Mouse (Mus musculus) embryonic facial prominence, embryonic 10.5 days (tissue): ENCODE measurements around the gene Cpne9. TPM values are rescaled to one million over a fixed set of nuclear protein-coding genes. Genes with fewer than 3 reads are reported as not detected.
"Not testable (repeated sequence)": the region's sequence is repeated elsewhere in the genome, so short reads cannot be mapped to it uniquely, and the experiment has no call there.

Source experiments
- DNase-seq: peaks from one replicate; pipeline ENCODE4 v3.0.0-alpha.2; 2017; ENCODE audit warnings: low spot score
- H3K27ac ChIP-seq: fragments of 300-500 bp; sonication (generic); replicated peaks from 2 replicates; pipeline ENCODE4 v1.5.1; 2016; ENCODE audit warnings: mild to moderate bottlenecking
- H3K27me3 ChIP-seq: fragments of 300-500 bp; sonication (generic); replicated peaks from 2 replicates; pipeline ENCODE4 v1.6.1; 2016; ENCODE audit warnings: low read depth, mild to moderate bottlenecking; ENCODE audit not compliant: poor library complexity, severe bottlenecking
- H3K36me3 ChIP-seq: fragments of 300-500 bp; sonication (generic); replicated peaks from 2 replicates; pipeline ENCODE4 v1.6.1; 2016; ENCODE audit warnings: mild to moderate bottlenecking, moderate library complexity
- H3K4me1 ChIP-seq: fragments of 300-500 bp; sonication (generic); 2 replicates; pipeline ENCODE4 v1.6.1; 2016
- H3K4me3 ChIP-seq: fragments of 300-500 bp; sonication (generic); 2 replicates; pipeline ENCODE4 v1.5.1; 2016; ENCODE audit warnings: mild to moderate bottlenecking, moderate library complexity
- H3K9me3 ChIP-seq: fragments of 300-500 bp; sonication (generic); 2 replicates; pipeline ENCODE4 v1.6.1; 2016; ENCODE audit warnings: mild to moderate bottlenecking
- WGBS: fragments of 180-500 bp; shearing (Covaris S2); methylation state at CpG from one replicate; pipeline ENCODE4 v1.1.7; 2016; 5-methylcytosine and 5-hydroxymethylcytosine counted together
- polyA plus RNA-seq: library from polyadenylated mRNA; unstranded; fragments of >200 nt; fragmentation: Nextera tagmentation; extraction: Ambion mirVana; gene quantifications from 2 replicates; pipeline ENCODE4 v1.2.1, GENCODE M21; 2016

Cpne9 gene
- polyA plus RNA-seq, 1 experiment from 2014 or later: 0.04 TPM

GRCm38 (mm10) chr6:113331721-113332120 lies 49.6 kb downstream of the Cpne9 start:
- Histone ChIP-seq H3K4me3 (no peak overlapping the region), H3K36me3 (peaks cover 76% of the 10 kb centered on the region), H3K4me1 (peaks cover 13% of the 10 kb centered on the region), H3K27ac (no peak overlapping the region), H3K9me3 (no peaks in the 10 kb centered on the region), H3K27me3 (no peaks in the 10 kb centered on the region)
- no peak for DNase-seq
- WGBS: 92% methylated on average over 11 of the region's 11 CpGs

- 77% methylated on average over 6 of the region's 6 CpGs for WGBS
- H3K27me3 ChIP-seq, DNase-seq, H3K9me3 ChIP-seq, H3K27ac ChIP-seq, H3K4me1 ChIP-seq, H3K4me3 ChIP-seq: not testable (repeated sequence)
- H3K36me3 ChIP-seq: peaks cover 85% of the 10 kb centered on the region
Observed at GRCm38 (mm10) chr6:113332734-113333133, 50.6 kb downstream of the Cpne9 start.

GRCm38 (mm10) chr6:113333137-113333950 lies 51.2 kb downstream of the Cpne9 start:
- no peak for DNase-seq
- Histone ChIP-seq H3K36me3 (peaks cover 88% of the 10 kb centered on the region), H3K27ac (no peak overlapping the region), H3K4me1 (peaks cover under 1% of the 10 kb centered on the region; the same call in 1 of the 2 replicates), H3K9me3 (no peaks in the 10 kb centered on the region), H3K4me3 (no peak overlapping the region), H3K27me3 (no peaks in the 10 kb centered on the region)
- WGBS: 90% methylated on average over 14 of the region's 14 CpGs

DNA sequence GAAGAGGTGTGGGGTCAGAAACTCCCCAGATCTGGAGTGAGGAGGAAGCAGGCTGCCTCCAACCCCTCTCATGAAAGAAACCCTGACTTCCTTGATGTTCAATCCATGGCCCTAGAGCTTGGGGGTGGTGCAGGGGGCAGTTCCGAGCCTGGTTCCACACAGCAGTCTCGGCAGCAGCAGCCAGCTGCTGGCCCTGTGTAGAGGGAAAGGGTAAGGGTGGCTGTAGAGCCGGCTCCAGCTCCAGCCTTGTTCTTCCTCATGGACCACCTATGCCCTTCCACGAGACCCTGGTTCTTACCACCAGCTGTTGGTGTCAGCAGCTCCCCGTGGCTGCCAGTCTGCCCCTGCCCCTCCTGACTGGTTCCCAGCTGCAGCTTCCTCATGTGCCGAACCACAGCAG lies 52.1 kb downstream of the Cpne9 start:
- Histone ChIP-seq H3K36me3 (peaks cover 88% of the 10 kb centered on the region), H3K4me3 (no peak overlapping the region), H3K4me1 (no peaks in the 10 kb centered on the region), H3K27me3 (no peaks in the 10 kb centered on the region), H3K27ac (no peak overlapping the region), H3K9me3 (no peaks in the 10 kb centered on the region)
- DNase-seq: no peak
- WGBS: 80% methylated on average over 6 of the region's 6 CpGs

GRCm38 (mm10) chr6:113336852-113337620 lies 54.9 kb downstream of the Cpne9 start:
- no peak overlapping the region for H3K4me3 ChIP-seq
- peaks cover 6% of the 10 kb centered on the region for H3K4me1 ChIP-seq
- H3K9me3 ChIP-seq: no peaks in the 10 kb centered on the region
- peaks cover 78% of the 10 kb centered on the region for H3K36me3 ChIP-seq
- H3K27me3 ChIP-seq: no peaks in the 10 kb centered on the region
- no peak for DNase-seq
- 77% methylated on average over 8 of the region's 8 CpGs for WGBS
- no peak overlapping the region for H3K27ac ChIP-seq

DNA sequence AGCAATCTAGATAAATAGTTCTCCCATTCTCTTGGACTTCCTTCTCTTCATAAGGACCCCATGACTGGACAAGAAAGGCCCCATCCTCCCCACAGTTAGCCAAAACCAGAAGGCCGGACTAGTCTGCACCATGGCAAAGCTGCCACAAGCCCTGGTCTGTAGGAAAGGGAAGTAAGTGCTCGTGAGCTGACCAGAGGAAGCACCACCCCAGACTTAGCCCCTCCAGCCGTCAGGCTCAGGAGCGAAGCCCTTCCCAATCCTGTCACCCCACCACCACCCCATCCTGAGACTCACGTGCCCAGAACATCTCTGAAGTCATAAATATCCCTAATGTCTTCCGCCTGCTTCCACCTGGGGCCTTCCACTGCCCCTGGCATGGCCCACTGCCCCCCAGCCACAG lies 59.5 kb downstream of the Cpne9 start:
- 88% methylated on average over 6 of the region's 6 CpGs for WGBS
- no peaks in the 10 kb centered on the region for H3K27me3 ChIP-seq
- H3K4me1 ChIP-seq: peaks cover 29% of the 10 kb centered on the region
- no peak overlapping the region for H3K27ac ChIP-seq
- no peak overlapping the region for H3K4me3 ChIP-seq
- H3K36me3 ChIP-seq: peaks cover 35% of the 10 kb centered on the region
- no peak for DNase-seq
- no peaks in the 10 kb centered on the region for H3K9me3 ChIP-seq

DNA sequence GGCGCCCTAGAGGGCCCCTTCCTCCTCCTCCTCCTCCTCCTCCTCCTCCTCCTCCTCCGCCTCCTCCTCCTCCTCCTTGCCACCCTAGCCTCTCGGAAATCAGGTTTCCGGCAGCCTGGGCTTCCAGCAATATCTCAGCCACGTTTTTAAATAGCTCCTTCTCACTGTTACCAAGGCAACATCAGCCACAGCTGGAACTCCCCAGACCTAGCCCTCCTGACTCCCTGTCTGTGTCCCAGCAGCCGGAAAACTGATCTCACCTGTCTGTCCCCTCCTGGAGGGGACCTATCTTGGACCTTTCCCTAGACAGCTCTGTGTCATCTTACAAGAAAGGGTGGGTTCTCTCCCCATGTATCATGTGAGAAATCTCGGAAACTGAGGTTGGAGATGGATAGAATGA lies 60.2 kb downstream of the Cpne9 start:
- H3K4me1 ChIP-seq: peaks cover 29% of the 10 kb centered on the region
- no peak overlapping the region; the same call in 1 of the 2 replicates for H3K27ac ChIP-seq
- H3K9me3 ChIP-seq: no peaks in the 10 kb centered on the region
- H3K27me3 ChIP-seq: no peaks in the 10 kb centered on the region
- H3K4me3 ChIP-seq: peak overlapping the region; percentile 16; the same call in 1 of the 2 replicates
- DNase-seq: peak; percentile 16
- WGBS: 54% methylated on average over 4 of the region's 7 CpGs
- peaks cover 30% of the 10 kb centered on the region for H3K36me3 ChIP-seq

- peaks cover 21% of the 10 kb centered on the region for H3K36me3 ChIP-seq
- peaks cover 29% of the 10 kb centered on the region for H3K4me1 ChIP-seq
- H3K4me3 ChIP-seq: peak within 1 kb of the TSS; percentile 77
- H3K27me3 ChIP-seq: no peaks in the 10 kb centered on the region
- peak; percentile 81 for DNase-seq
- H3K27ac ChIP-seq: peak within 1 kb of the TSS; percentile 88
- WGBS: 16% methylated on average over 32 of the region's 32 CpGs
- no peaks in the 10 kb centered on the region for H3K9me3 ChIP-seq
Observed at GRCm38 (mm10) chr6:113343177-113344092, 61.3 kb downstream of the Cpne9 start, which contains the start of gene Camk1. Gene Camk1 (minus strand): TSS chr6:113343984.

DNA sequence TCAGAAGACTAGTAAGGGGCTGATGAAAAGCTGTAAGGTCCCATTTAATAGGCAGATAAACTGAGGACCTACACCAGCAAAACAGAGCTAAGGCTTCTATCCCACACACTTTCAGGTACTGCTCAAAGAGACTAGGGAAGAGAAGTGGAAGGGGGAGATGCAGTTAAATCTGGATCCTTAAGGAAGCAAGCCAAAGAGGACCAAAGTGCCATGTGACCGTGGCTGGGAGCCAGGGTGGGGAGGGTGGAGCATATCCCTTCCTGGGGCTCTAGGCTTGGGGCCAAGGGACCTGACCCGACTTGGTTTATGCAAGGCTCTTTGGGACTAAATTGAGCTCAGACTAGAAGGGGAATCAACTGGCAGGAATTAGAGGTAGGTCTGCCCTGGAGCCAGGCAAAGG lies 62.2 kb downstream of the Cpne9 start:
- no peak for DNase-seq
- Histone ChIP-seq H3K27ac (peak overlapping the region; percentile 88), H3K4me3 (peak overlapping the region; percentile 77; the same call in 1 of the 2 replicates), H3K27me3 (no peaks in the 10 kb centered on the region), H3K36me3 (peaks cover 12% of the 10 kb centered on the region), H3K9me3 (no peaks in the 10 kb centered on the region), H3K4me1 (peaks cover 29% of the 10 kb centered on the region)
- 56% methylated on average over 2 of the region's 2 CpGs for WGBS

- Histone ChIP-seq H3K27ac (no peak overlapping the region), H3K9me3 (no peaks in the 10 kb centered on the region), H3K36me3 (no peaks in the 10 kb centered on the region), H3K27me3 (no peaks in the 10 kb centered on the region), H3K4me3 (no peak overlapping the region), H3K4me1 (peaks cover 25% of the 10 kb centered on the region)
- no peak for DNase-seq
- 78% methylated on average over 4 of the region's 4 CpGs for WGBS
Observed at GRCm38 (mm10) chr6:113346897-113347296, 64.8 kb downstream of the Cpne9 start.

- Histone ChIP-seq H3K27me3 (no peaks in the 10 kb centered on the region), H3K36me3 (no peaks in the 10 kb centered on the region), H3K4me1 (no peaks in the 10 kb centered on the region), H3K4me3 (no peak overlapping the region), H3K27ac (no peak overlapping the region), H3K9me3 (no peaks in the 10 kb centered on the region)
- no peak for DNase-seq
Observed at GRCm38 (mm10) chr6:113350538-113350937, 68.4 kb downstream of the Cpne9 start.

DNA sequence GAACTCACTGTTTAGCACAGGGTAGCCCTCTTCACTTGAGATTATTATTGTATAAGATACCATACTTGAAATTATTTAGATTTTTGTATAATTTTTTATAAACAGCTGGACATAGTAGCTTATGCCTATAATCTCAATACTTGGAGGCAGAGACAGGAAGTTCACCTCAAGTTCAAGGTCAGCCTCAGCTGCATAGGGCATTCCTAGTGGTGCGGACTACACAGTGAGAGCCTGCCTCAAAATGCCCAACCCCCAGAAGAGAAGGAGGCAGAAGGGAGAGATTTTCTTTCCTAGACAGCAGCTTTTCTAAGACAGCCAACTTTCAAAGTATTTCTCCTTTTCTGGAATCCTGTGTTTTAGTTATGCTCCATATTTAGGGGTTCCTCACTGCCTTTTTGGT lies 69.1 kb downstream of the Cpne9 start:
- H3K9me3 ChIP-seq: no peaks in the 10 kb centered on the region
- no peaks in the 10 kb centered on the region for H3K4me1 ChIP-seq
- no peak for DNase-seq
- WGBS: 82% methylated on average over 1 of the region's 1 CpGs
- H3K27ac ChIP-seq: no peak overlapping the region
- H3K4me3 ChIP-seq: no peak overlapping the region
- H3K36me3 ChIP-seq: no peaks in the 10 kb centered on the region
- no peaks in the 10 kb centered on the region for H3K27me3 ChIP-seq
